Mouse (Mus musculus) ES-Bruce4 (cell line): Measurements from ENCODE around the gene Scn11a.

Experiments
- CTCF ChIP-seq: IDR thresholded peaks from one replicate; pipeline ENCODE4 v1.8.1; 2011; ENCODE audit warnings: low read depth, low read length
- EP300 ChIP-seq: IDR thresholded peaks from 2 replicates; pipeline ENCODE4 v1.6.1; 2011; ENCODE audit warnings: low read depth, low read length; ENCODE audit not compliant: insufficient read depth
- POLR2A ChIP-seq: IDR thresholded peaks from one replicate; pipeline ENCODE4 v1.8.1; 2011; ENCODE audit warnings: low read length; ENCODE audit not compliant: insufficient read depth

DNA sequence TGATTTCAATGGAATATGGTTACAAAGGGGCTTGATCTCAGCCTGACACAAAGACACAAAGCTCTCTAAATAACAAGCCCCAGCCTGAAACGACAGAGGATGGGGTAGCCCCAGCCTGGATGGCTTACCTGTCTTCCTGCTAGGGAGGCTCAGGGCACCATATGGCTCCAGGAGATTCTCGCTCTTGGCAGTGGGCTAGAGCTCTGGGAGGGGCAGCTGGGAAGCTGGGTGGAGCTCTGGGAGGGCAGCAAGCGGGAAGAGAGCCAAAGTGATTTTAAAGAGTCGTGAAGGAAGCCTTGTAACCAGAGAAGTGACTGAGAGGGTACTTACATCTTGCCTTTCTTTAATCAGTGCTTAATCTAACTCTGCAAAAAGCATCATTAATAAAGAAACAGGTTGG lies at the start of gene Scn11a:
- TF ChIP-seq POLR2A, result no peak
- no peak for TF ChIP-seq CTCF
- TF ChIP-seq EP300, result no peak
